Mouse (Mus musculus) kidney, postnatal 25 days (tissue): ENCODE data around the gene Ptpn6.
A peak's percentile ranks its signal among the peaks of the same experiment; 100 is the strongest.
"Not testable (repeated sequence)": the region's sequence is repeated elsewhere in the genome, so short reads cannot be mapped to it uniquely, and the experiment has no call there.

Source experiments
- DNase-seq, 2 experiments: peaks; one replicate each; pipeline ENCODE4 v3.0.0; 2021; ENCODE audit warnings: mixed read lengths in 2 of 2

Ptpn6 gene

DNA sequence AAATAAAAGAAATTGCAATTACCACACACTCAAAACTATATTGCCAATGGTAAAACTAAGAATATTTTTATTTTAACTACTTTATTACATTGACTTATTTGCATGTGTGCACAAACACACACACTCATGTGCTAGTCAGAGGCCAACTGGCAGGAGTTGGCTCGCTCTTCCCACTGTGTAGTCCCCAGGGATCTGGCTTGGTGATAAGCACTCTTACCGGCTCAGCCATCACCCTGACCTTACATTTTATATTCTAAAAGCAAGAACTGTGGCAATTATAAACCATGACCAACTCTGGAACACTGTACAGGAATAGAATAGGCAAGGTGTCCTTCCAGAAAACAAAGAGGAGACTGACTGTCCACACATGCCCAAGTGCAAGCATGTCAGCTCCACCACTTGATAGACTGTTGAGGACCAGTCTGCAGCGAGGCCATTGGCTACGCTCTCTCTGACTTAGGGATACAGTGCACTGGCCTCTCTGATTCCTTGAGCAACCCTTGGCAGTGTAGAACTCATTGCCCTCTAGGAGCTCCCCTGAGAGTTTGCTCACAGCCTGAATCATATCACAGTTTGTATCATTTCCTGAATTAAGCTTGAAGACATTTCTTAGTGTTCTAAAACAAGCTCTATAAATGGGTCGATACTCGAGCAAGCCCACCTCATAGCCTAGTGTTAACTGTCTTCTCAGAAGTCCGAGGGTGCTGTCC lies 41.9 kb downstream of the Ptpn6 start:
- no peak for DNase-seq

DNA sequence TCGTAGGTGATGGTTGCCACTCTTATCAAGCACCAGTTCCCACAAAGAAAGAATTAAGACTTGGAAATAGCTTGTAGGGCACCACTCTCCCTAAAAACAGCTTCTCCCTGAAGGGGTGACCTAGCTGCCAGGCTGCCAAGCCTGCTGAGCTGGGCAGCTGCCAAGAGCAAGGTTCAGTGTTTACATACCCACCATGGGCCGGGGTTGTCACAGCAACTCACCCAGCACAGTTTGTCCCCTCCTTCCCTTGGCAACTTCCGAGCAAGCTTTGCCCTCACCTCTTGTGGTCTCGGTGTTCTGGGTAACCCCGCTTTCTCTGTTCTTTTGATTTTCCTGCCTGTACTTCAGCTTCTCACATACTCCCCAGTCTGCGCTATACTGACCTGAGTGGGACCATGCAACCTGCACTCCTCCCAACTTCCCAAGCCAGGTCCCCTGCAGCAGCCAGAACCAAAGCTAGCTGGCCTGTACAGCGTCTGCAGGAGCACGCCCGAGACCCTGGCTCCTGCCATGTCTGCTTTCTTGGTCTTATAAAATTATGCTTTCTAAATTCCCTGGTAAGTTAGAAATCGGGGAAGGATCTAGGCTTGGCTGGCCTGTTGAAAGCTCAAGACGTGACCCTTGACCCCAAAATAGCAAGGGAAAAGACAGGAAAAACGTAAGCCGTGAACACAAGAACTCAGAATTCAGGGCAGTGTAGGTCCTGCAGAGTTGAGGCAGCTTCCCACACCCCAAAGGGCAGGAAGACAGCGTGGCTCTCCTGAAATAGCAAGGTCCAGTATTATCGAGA lies 44.2 kb downstream of the Ptpn6 start:
- DNase-seq = peak; percentile 93 to 98

DNA sequence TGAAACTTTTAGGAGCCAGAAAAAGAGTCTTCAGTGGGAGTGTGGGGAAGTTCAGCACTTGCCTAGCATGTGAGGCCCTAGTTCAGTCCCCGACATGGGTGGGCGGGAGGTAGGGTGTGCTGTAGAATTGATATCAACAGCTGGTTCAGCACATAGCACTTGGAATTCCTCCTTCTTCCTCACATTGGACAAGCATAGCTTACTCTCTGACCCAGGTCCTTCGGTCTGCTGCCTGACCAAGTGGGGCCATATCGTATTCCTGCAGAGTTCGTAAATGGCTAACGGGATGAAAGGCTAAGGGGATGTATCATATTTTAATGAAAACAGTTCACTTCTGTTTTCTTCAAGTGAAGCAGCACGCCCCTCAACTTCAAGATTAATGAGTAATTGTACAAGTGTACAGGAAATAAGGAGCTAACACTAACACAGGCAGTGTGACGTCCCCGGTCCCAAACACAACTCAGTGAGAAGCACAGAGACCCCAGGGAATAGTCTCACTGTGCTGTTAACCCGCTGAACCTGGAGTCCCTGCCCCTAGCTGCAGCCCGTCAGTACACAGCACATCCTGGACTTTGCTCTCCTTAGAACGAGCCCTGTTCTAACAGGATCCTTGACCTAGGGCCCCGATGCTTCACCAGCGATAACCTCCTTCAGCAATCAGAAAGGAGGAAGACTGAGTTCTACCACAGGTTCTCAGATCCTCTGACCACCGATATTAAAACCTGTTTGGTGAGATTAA lies 45.1 kb downstream of the Ptpn6 start:
- peak; percentile 45 to 76 for DNase-seq

DNA sequence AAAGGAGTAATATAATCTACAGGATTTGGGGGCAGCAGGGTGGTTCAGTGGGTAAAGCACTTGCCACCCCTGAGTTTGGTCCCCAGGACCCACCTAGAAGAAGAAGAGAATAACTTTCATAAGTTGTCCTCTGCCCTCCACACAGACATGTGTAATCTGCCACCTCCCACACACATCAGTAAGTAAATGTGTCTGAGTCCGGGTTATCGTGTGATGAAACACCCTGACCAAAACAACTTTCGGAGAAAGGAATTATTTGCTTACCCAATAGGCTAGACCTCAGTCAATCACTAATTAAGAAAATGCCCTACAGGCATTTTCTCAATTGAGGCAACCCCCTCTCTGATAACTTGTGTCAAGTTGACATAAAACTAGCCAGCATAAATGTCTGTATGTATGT lies 48.0 kb downstream of the Ptpn6 start:
- no peak for DNase-seq

DNA sequence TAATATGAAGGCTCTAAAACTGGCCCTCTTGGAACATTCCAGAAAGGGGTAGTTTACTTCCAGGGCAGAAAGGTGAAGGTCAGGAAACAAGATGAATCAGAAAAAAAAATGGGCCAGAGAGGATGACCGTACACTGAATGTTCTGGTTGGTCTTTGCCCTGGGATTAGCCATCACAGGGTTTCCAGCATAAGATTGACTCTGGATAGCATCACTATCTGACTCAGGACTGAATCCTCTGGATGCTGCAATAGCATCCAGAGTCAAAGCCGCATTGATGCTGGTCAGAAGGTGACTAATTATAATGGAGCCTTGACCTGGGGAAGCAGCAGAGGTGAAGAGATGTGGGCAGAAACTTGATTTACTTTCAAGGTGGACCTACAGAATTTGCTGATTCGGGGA lies 49.5 kb downstream of the Ptpn6 start:
- DNase-seq = no peak

DNA sequence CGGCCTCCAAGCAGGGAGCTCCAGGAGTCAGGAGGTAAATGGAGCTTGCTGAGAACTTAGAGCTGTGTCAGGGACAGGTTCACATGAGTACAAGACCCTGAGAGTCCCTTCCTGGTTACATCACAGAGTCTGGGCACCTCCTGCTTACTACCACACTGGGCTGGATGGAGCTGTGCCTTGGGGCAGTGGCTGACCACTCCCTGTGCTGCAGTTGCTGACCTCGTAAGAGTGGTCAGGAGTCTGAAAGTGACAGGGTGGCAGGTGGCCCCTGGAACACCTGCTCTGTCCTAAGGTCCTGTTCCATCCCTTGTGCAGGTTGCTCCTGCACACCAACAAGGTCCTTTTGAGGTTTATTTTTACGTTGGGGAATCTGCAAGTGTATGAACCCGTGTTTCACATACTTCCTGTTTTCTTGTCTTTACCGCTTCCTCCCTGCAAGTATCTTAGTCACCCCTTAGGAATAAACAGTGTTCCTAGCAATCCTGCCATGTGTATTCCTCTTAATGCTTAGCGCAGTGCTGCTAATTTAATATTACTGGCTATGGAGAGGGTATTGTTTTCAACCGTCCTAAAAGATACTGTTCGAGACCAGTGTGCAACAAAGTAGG lies 50.3 kb downstream of the Ptpn6 start:
- peak in 1 of 2 experiments; percentile 66 for DNase-seq

DNA sequence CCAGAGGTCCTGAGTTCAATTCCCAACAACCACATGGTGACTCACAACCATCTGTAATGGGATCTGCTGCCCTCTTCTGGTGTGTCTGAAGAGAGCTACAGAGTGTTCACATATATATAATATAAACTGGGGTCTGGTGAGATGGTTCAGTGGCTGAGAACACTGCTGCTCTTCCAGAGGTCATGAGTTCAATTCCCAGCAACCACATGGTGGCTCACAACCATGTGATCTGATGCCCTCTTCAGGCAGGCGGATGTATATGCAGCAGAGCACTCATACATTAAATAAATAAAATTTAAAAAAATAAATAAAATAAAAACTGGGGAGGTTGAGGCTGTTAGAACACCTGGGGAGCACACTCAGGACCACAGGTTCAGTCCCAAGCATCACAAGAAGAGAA lies 51.9 kb downstream of the Ptpn6 start:
- DNase-seq = not testable (repeated sequence)

DNA sequence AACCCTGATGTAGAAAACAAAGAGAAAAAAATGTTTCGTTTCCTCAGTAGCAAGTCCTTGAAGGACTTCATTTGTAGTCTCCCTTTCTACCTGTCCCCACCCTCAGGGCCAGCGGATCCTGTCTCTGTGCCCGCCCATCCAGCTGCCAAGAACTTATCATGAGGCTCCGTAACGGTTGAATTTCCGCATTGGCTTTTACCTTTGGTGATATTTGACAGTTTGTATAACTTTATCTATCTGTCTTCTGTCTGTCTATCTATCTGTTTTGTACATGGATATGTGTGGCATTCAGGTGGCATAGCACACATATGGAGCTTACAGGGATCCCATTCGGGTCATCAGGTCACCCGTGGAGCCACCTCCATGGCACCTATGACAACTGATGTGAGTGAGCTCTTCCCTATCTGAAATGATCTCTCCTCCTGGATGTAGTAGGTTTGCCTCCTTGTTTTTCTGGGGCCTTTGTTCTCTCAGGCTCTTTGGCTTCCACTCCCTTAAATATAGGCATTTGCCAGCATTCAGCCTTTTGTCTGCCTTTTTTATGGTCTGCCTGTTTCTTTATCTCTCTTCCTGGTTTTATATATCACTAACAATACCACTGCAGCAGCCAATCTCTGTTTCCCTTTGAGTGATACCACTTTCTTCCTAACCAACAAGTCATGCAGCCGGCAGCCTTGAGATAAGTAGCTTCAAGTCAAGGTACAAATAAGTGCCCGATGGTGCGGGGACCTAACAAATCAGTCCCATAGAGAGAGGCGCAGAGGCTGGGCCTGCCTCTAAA lies 52.7 kb downstream of the Ptpn6 start:
- no peak for DNase-seq

DNA sequence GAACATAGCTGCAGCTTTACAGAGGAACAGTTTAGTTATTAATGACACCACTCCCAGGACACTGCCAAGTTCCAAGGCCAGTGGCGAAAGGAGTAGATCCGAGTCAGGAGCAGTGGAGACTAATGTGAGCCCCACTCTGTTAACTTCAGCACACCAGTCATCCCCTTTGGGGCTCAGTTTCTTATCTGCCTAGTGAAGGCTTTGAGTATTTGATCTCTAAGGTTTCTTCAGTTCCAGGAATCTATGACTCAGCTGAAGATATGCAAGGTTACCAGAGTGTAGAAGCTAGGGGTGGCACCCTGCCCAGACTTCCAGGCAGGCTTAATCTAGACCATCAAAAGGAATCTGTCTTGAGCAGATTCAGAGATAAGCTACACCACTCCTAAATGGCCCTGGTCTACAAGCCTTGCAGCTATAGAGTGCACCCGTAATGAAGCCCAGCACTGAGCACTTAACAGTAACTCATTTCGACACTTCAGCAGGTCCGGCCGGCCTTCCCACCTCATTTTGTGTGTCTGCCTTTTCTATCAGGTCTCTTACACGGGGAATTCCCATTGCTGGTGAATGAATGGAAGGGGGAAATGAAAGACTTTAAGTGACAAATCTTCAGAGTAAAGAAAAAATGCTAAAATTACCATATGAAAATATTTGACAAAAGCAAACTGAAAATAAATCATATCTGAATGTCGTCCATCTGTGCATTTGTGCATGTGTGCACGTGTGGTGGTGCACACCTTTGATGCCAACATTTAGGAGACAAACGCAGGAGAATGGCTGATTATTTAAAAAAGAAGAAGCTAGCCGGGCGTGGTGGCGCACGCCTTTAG lies 54.7 kb downstream of the Ptpn6 start:
- peak; percentile 86 to 88 for DNase-seq

DNA sequence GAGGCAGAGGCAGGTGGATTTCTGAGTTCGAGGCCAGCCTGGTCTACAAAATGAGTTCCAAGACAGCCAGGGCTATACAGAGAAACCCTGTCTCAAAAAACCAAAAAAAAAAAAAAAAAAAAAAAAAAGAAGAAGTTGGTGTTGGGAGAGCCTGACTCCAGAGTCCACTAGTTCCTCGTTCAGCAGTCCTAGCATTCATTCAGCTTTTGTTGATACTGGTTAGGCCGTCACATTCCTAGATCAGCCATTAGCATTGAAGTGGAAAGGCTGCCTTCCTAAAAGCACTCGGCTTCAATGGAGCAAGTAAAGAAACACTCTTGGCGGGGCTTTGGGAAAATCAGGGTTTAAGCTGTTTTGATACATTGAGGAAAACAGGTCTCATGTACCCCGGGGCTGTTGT lies 56.2 kb downstream of the Ptpn6 start:
- DNase-seq = not testable (repeated sequence)

DNA sequence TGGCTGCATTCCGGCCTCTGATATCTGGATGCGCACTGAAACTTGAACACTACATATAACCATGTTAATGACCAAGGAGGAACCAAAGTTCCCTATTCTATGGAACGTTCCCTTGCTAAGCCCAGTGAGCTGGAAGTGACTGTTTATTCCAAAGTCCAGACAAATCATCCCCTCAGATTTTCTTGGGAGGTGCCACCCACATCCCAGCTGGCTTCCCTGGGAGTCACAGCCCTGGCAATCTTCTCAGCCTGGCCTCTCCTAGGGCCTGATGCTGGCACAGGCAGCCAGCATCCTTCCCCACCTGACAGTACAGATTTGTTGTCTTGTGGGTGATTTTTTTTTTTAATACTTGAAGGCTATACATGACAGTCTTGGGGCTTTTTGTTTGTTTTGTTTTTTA lies 59.0 kb downstream of the Ptpn6 start:
- DNase-seq = peak in 1 of 2 experiments; percentile 52

DNA sequence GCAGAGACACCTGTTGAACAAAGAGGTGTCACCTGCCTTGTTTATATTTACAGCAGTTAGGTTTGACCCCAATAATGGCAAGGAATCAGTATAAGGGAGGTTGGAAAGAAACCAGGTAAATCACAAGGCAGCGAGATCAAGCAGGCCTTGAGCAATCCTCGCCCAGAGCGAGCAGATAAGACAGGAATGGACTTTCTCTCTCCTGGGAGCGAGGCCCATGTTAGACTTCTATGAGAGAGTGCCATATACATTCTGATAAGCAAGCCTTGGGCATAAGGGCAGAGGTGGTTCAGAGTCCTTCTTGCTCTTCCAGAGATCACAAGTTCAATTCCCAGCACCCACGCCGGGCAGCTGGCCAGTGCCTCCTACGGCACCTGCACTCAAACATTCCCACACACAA lies 59.7 kb downstream of the Ptpn6 start:
- DNase-seq = no peak

DNA sequence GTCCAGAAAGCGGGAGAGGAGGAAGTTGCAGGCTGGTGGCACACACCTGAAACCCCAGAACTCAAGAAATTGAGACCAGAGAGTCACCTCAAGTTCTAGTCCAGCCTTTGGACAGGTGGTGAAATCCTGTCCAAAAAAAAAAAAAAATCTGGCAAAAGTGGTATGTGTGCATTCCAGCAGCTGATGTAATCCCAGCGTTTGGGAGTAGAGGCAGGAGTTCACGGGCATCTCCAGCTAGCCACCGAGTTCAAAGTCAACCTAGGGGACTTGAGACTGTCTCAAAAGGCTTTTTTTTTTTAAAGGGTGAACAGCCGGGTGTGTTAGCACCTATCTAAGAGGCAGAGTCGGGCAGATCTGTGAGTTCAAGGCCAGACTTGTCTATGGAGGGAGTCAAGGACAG lies 62.3 kb downstream of the Ptpn6 start:
- DNase-seq = peak in 1 of 2 experiments; percentile 56

DNA sequence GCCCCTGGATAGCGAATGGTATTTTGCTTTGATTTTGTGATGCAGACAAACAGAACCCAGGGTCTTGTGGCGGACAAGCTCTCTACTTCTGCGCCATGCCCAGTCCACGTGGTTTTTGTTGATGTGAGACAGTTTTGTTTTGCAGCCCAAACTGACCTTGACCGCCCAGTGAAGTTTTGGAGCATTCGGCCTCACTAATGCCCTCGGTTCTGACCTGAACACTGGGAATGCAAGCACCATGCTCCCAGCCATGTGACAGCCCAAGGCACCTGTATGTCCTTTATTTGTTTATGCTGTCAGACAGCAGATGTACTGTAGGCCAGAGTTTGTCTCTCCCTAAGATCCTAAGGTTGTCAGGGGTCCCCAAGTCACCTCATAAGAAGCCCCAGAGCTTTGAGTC lies 63.9 kb downstream of the Ptpn6 start:
- DNase-seq = peak; percentile 51 to 69

DNA sequence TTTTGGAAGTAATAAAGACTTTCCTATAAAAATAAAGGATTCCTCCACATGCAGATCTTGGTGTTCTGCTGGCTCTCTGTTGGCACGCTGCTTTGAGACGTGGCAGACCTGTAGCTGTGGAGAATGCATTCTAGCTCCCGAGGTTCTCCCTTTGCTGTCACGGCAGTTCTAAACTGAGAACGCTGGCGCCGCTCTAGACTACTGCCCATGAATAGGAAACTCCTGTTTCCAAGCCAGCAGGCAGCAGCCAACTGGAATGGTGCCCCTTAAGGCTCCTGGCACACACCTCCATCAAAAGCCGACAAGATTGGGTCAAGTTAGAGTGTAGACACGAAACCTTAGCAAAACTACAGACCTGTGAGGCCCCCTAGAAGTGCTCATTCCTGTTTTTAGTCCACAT lies 64.9 kb downstream of the Ptpn6 start:
- peak; percentile 37 to 66 for DNase-seq

DNA sequence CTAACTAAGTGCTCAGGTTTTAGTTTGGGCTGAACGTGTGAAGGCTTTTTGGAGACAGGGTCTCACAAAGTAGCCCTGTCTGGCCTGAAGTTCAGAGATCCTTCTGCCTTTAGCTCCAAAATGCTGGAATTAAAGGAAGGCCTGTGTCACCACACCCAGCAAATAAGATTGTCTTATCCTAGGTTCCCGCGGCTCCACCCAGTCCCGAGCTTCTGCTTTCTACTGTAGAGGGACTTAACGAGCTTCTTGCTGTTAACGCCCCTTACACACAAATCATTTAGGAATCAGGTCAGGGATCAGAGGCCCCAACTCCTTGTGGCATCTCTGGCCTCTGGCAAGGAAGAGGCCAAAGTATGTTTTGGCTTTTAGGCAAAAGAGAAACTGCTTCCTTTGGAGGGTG lies 66.4 kb downstream of the Ptpn6 start:
- DNase-seq = no peak
